Mouse (Mus musculus): ENCODE data around the gene Nalcn. TPM values are rescaled to one million over a fixed set of nuclear protein-coding genes. Genes with fewer than 3 reads are reported as not detected.

Gene Nalcn
- total and polyA plus RNA-seq, 3 experiments = not detected

GRCm38 (mm10) chr14:123661091-123661491 lies 34.1 kb upstream of the Nalcn start (continued):
- TF ChIP-seq RCOR1 (conservative IDR thresholded peaks at IDR 0.05; ENCODE audit: low read depth, low read length) = no peak
- no peak for TF ChIP-seq KAT2A (IDR thresholded peaks at IDR 0.05; ENCODE audit: insufficient replicate concordance, low read length)
- TF ChIP-seq ELF1 (IDR thresholded peaks at IDR 0.05; ENCODE audit: low read depth, low read length) = no peak
- TF ChIP-seq MAZ (IDR thresholded peaks at IDR 0.05; ENCODE audit: low read depth, low read length) = no peak
- TF ChIP-seq POLR2A (IDR thresholded peaks at IDR 0.05; ENCODE audit: low read depth, low read length) = no peak
- TF ChIP-seq CTCF (conservative IDR thresholded peaks at IDR 0.05 in 1 of 2, IDR thresholded peaks at IDR 0.05 in 1 of 2; ENCODE audit: low read depth in 2 of 2, low read length in 2 of 2) = peak in 1 of 2 experiments; percentile 81; a peak in 2 of 4 replicates
- TF ChIP-seq ZC3H11A (IDR thresholded peaks at IDR 0.05; ENCODE audit: low read depth, low read length) = no peak
- TF ChIP-seq POLR2AphosphoS2 (IDR thresholded peaks at IDR 0.05; ENCODE audit: low read depth, low read length) = no peak
- no peak for TF ChIP-seq IRF4 (IDR thresholded peaks at IDR 0.05; ENCODE audit: low read depth, low read length)
- no peak for TF ChIP-seq ZNF384 (IDR thresholded peaks at IDR 0.05; ENCODE audit: low read depth, low read length)
- no peak for TF ChIP-seq HCFC1 (IDR thresholded peaks at IDR 0.05; ENCODE audit: low read depth, low read length)
- TF ChIP-seq ZMIZ1 (IDR thresholded peaks at IDR 0.05; ENCODE audit: low read depth, low read length) = no peak
- TF ChIP-seq MAFK (IDR thresholded peaks at IDR 0.05; ENCODE audit: insufficient replicate concordance, low read length) = no peak
- no peak for TF ChIP-seq JUND (conservative IDR thresholded peaks at IDR 0.05; ENCODE audit: low read depth, low read length)

- H3K4me2 ChIP-seq (ENCODE audit: insufficient read depth, low read depth, poor library complexity, severe bottlenecking) = no peak within 1 kb of the TSS
Measured at GRCm38 (mm10) chr14:123659921-123660385, 33.0 kb upstream of the Nalcn start, which contains the start of gene Itgbl1. Gene Itgbl1, plus strand, starts transcription at chr14:123659971.

GRCm38 (mm10) chr14:123627180-123627562 lies 227 bp upstream of the Nalcn start:
- Histone ChIP-seq H3K4me3 (replicated peaks in 1 of 3; ENCODE audit: low read depth in 2 of 3, low read length in 2 of 3, poor library complexity in 1 of 3) (no peak overlapping the region), H3K27me3 (replicated peaks) (no peaks in the 10 kb centered on the region), H3K4me2 (ENCODE audit: insufficient read depth, low read depth, poor library complexity, severe bottlenecking) (no peak overlapping the region), H3K9ac (ENCODE audit: insufficient read depth, low read depth) (no peak overlapping the region), H3K4me1 (ENCODE audit: control insufficient read depth in 1 of 2, insufficient read depth in 2 of 2) (peaks cover 0 to 19% of the 10 kb centered on the region in 2 experiments; a peak in 2 of 4 replicates), H3K79me2 (replicated peaks; ENCODE audit: control insufficient read depth, extremely low read depth, insufficient read depth, poor library complexity, severe bottlenecking) (no peaks in the 10 kb centered on the region), H3K9me3 (replicated peaks; ENCODE audit: low read length) (peaks cover 3% of the 10 kb centered on the region), H3K27ac (ENCODE audit: insufficient read depth, low read depth) (no peak overlapping the region), H3K36me3 (replicated peaks in 1 of 2; ENCODE audit: control insufficient read depth in 1 of 2, insufficient read depth in 1 of 2, low read length in 1 of 2) (no peaks in the 10 kb centered on the region)
- dilution Hi-C loops (cut with MboI; ENCODE audit: extremely low pct_ligation_motif_present, extremely low pct_unique_long_range_greater_than_20kb, low sequenced_read_pairs) (no loop called here), in situ Hi-C loops (cut with MboI; ENCODE audit: low pct_ligation_motif_present, low pct_unique_long_range_greater_than_20kb, low sequenced_read_pairs) (no loop called here)
- DNase-seq (ENCODE audit: extremely low read depth) = no peak
- no peak for TF ChIP-seq CTCF (conservative IDR thresholded peaks at IDR 0.05 in 1 of 2, IDR thresholded peaks at IDR 0.05 in 1 of 2; ENCODE audit: low read depth in 2 of 2, low read length in 2 of 2)
- no peak for TF ChIP-seq MAZ (IDR thresholded peaks at IDR 0.05; ENCODE audit: low read depth, low read length)
- no peak for TF ChIP-seq HCFC1 (IDR thresholded peaks at IDR 0.05; ENCODE audit: low read depth, low read length)
- TF ChIP-seq PAX5 (IDR thresholded peaks at IDR 0.05; ENCODE audit: low read length) = no peak
- no peak for TF ChIP-seq IRF4 (IDR thresholded peaks at IDR 0.05; ENCODE audit: low read depth, low read length)
- no peak for TF ChIP-seq MYC (IDR thresholded peaks at IDR 0.05; ENCODE audit: low read depth, low read length)
- TF ChIP-seq CHD2 (IDR thresholded peaks at IDR 0.05; ENCODE audit: low read length) = no peak
- TF ChIP-seq ZC3H11A (IDR thresholded peaks at IDR 0.05; ENCODE audit: low read depth, low read length) = no peak
- no peak for TF ChIP-seq ZMIZ1 (IDR thresholded peaks at IDR 0.05; ENCODE audit: low read depth, low read length)
- no peak for TF ChIP-seq POLR2A (IDR thresholded peaks at IDR 0.05; ENCODE audit: low read depth, low read length)
- no peak for TF ChIP-seq USF2 (conservative IDR thresholded peaks at IDR 0.05; ENCODE audit: low read depth, low read length)

More at GRCm38 (mm10) chr14:123659921-123660385, 33.0 kb upstream of the Nalcn start, which contains the start of gene Itgbl1:
- TF ChIP-seq NRF1 (IDR thresholded peaks at IDR 0.05; ENCODE audit: low read depth, low read length) (no peak), MEF2A (IDR thresholded peaks at IDR 0.05; ENCODE audit: borderline replicate concordance, low read depth, low read length) (no peak), JUND (conservative IDR thresholded peaks at IDR 0.05; ENCODE audit: low read depth, low read length) (no peak), TCF12 (IDR thresholded peaks at IDR 0.05; ENCODE audit: low read depth, low read length) (no peak), ZNF384 (IDR thresholded peaks at IDR 0.05; ENCODE audit: low read depth, low read length) (no peak), IRF4 (IDR thresholded peaks at IDR 0.05; ENCODE audit: low read depth, low read length) (no peak)
- in situ Hi-C loops (cut with MboI; ENCODE audit: low pct_ligation_motif_present, low pct_unique_long_range_greater_than_20kb, low sequenced_read_pairs) (loop anchor here (25.0 kb wide), 1 partner anchor 298 kb away; no protein-coding TSS in a partner anchor), dilution Hi-C loops (cut with MboI; ENCODE audit: extremely low pct_ligation_motif_present, extremely low pct_unique_long_range_greater_than_20kb, low sequenced_read_pairs) (no loop called here)
- peaks cover 0 to 10% of the 10 kb centered on the region in 2 experiments; a peak in 2 of 4 replicates for H3K4me1 ChIP-seq (ENCODE audit: control insufficient read depth in 1 of 2, insufficient read depth in 2 of 2)
- H3K4me3 ChIP-seq (replicated peaks in 1 of 3; ENCODE audit: low read depth in 2 of 3, low read length in 2 of 3, poor library complexity in 1 of 3) = no peak within 1 kb of the TSS
- no peaks in the 10 kb centered on the region for H3K79me2 ChIP-seq (replicated peaks; ENCODE audit: control insufficient read depth, extremely low read depth, insufficient read depth, poor library complexity, severe bottlenecking)
- no peaks in the 10 kb centered on the region for H3K36me3 ChIP-seq (replicated peaks in 1 of 2; ENCODE audit: control insufficient read depth in 1 of 2, insufficient read depth in 1 of 2, low read length in 1 of 2)
- no peaks in the 10 kb centered on the region for H3K9me3 ChIP-seq (replicated peaks; ENCODE audit: low read length)
- no peak for DNase-seq (ENCODE audit: extremely low read depth)
- no peaks in the 10 kb centered on the region for H3K27me3 ChIP-seq (replicated peaks)
- no peak within 1 kb of the TSS for H3K27ac ChIP-seq (ENCODE audit: insufficient read depth, low read depth)
- no peak within 1 kb of the TSS for H3K9ac ChIP-seq (ENCODE audit: insufficient read depth, low read depth)
